ENCODE assay signal across 26 mouse cellular contexts in the genomic region with DNA sequence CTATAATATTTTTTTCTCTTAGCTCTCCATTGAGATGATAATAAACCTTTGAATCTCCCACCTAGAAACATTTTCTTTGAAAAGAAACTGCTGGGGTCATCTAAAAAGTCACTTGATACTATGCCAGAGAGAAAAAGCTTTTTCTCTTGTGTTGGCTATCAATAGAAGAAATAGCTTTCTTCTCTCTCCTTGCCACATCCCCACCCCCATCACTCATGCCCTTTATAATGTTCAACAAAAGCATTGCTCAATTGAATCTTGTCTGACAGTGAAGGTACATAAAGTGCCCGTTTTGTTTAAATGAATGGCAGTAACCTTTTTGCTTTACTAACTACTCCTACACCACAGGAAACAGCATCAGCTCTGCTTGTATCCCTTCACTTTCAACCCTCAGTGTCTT.
"Had no signal": no experiment of that assay in that cellular context is flagged by ENCODE, and none has a peak within 500 bp of the region (broad histone marks: within the 10 kb centered on the region; RNA-seq: fewer than 3 reads in every experiment).

No protein-coding gene starts in this region.

- H3K9ac ChIP-seq: heart, embryonic 12.5 days; hindbrain, embryonic 12.5 days; hindbrain, embryonic 14.5 days; intestine, embryonic 15.5 days; limb, embryonic 12.5 days had no signal

- H3K36me3 ChIP-seq: heart, embryonic 10.5 days; heart, embryonic 12.5 days; hindbrain, embryonic 10.5 days; hindbrain, embryonic 12.5 days; intestine, embryonic 15.5 days; limb, embryonic 10.5 days; limb, embryonic 12.5 days had no signal

- H3K4me1 ChIP-seq: heart, embryonic 10.5 days; heart, embryonic 12.5 days; hindbrain, embryonic 10.5 days; hindbrain, embryonic 12.5 days; intestine, embryonic 15.5 days; limb, embryonic 10.5 days; limb, embryonic 12.5 days had no signal

- H3K4me3 ChIP-seq: gastrocnemius, adult 2 months; heart, embryonic 10.5 days; heart, embryonic 12.5 days; hindbrain, embryonic 10.5 days; hindbrain, embryonic 12.5 days; intestine, embryonic 15.5 days; layer of hippocampus, adult 2 months; left cerebral cortex, adult 2 months; limb, embryonic 10.5 days; limb, embryonic 12.5 days had no signal

- DNase-seq: gastrocnemius, adult 2 months; gastrocnemius, postnatal 10 days; gastrocnemius, postnatal 25 days; heart, adult 18-20 months; heart, postnatal 10 days; heart, postnatal 4 days; kidney, adult 18-20 months; kidney, adult 8-10 months; kidney, postnatal 10 days; kidney, postnatal 25 days; kidney, postnatal 4 days; liver had no signal

- H3K27ac ChIP-seq: gastrocnemius, adult 2 months; heart, embryonic 10.5 days; hindbrain, embryonic 10.5 days; hindbrain, embryonic 12.5 days; hindbrain, embryonic 14.5 days; intestine, embryonic 15.5 days; layer of hippocampus, adult 2 months; left cerebral cortex, adult 2 months; limb, embryonic 10.5 days; limb, embryonic 12.5 days had no signal

- H3K9me3 ChIP-seq: heart, embryonic 10.5 days; heart, embryonic 12.5 days; hindbrain, embryonic 10.5 days; hindbrain, embryonic 12.5 days; intestine, embryonic 15.5 days; limb, embryonic 10.5 days; limb, embryonic 12.5 days had no signal

- H3K4me2 ChIP-seq: heart, embryonic 12.5 days; hindbrain, embryonic 12.5 days; hindbrain, embryonic 14.5 days; intestine, embryonic 15.5 days; limb, embryonic 12.5 days; liver, embryonic 11.5 days had no signal

- ATAC-seq: hindbrain, embryonic 16.5 days; inflammation-experienced regulatory T-cells, adult 6 months; intestine, embryonic 15.5 days; intestine, postnatal 0 days had no signal

- H3K27me3 ChIP-seq: heart, embryonic 12.5 days; hindbrain, embryonic 12.5 days; intestine, embryonic 15.5 days; limb, embryonic 12.5 days had no signal
